Mouse (Mus musculus) ES-Bruce4 (cell line): ENCODE measurements around the gene Mtor.

ENCODE experiments used
- CTCF ChIP-seq: IDR thresholded peaks from one replicate; pipeline ENCODE4 v1.8.1; 2011; ENCODE audit warnings: low read depth, low read length
- POLR2A ChIP-seq: IDR thresholded peaks from one replicate; pipeline ENCODE4 v1.8.1; 2011; ENCODE audit warnings: low read length; ENCODE audit not compliant: insufficient read depth

DNA sequence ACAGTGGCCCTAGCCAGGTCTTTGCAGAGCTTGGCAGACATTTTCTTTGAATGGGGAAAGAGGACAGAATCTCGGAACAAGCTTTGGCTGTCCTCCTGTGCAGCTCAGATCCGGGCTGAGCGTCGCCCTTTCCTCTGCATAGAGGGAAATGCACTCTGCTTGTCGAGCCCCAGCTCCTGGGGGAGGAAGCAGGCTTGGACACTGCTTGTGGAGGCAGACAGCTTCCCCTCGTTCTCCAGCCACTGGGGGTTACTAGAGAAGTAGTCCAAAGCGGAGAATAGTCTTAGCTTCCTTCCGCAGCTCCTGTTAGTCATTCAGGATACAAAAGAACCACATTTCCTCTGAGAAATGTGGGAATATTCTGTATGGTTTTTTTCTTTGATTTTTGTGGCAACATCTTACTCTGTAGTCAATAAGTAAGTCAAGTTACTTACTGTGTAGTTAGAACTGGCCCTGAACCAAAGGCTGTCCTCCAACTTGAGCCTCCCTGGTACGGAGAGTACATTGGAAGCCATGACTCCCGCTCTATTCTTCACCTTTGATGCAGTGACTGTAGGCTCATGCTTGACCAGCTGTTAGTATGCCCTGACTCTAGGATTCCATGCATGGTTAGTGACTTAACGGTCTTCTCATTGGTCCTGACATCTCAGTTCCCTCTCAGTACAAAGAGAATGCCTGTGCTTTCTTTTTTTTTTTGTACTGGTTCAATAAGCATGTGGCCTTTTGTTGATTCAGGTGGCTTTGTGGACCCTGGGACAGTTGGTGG lies 21.3 kb downstream of the Mtor start:
- TF ChIP-seq CTCF (no peak), POLR2A (no peak)
